Mouse (Mus musculus) bone marrow, adult 2 months (tissue): ENCODE results near the gene Olfr452.

ENCODE experiments used
- CTCF ChIP-seq: fragments of 200-500 bp; IDR thresholded peaks from 2 replicates; pipeline ENCODE4 v1.5.1; 2011; ENCODE audit warnings: low read length, control low read depth; ENCODE audit not compliant: control insufficient read depth, insufficient read depth
- POLR2A ChIP-seq: fragments of 200-500 bp; IDR thresholded peaks from 2 replicates; pipeline ENCODE4 v1.6.1; 2011; ENCODE audit warnings: low read depth, mild to moderate bottlenecking, control low read depth, low read length, borderline replicate concordance; ENCODE audit not compliant: control insufficient read depth

DNA sequence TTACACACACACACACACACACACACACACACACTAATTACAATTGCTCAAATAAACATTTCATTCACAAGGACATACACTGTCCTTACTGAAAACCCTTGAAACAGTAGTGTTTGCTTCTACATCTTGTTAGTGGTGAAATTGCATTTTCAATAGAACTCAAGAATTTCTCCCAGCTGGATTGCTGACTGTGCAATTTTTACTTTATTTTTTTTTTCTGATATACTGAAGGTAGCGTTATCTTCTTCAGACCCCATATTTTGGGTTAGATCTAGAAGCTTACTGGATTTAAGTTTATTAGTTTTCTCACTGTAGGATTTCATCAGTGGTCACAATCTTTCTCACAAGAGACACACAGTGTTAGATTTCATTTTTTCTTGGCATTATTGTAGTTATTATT lies 7.8 kb upstream of the Olfr452 start:
- no peak for TF ChIP-seq POLR2A
- no peak for TF ChIP-seq CTCF
